Mouse (Mus musculus): ENCODE data around the gene Pfdn6. TPM values are rescaled to one million over a fixed set of nuclear protein-coding genes. Genes with fewer than 3 reads are reported as not detected.

The Pfdn6 gene
- total RNA-seq, 2 experiments from 2014 or later: 89.2 to 96.1 TPM

Other genes with a start within 250 kb of the Pfdn6 start
- 10 to 100 TPM; 81.5 to 82.1 TPM for gene March2, start 221.7 kb downstream of the Pfdn6 start, total RNA-seq (2021)
- 100 to 1,000 TPM; 336 to 350 TPM for gene Rab11b, start 179.8 kb downstream of the Pfdn6 start, total RNA-seq (2021)
- 1 to 10 TPM; 5.2 to 9.1 TPM for gene Angptl4, start 158.5 kb downstream of the Pfdn6 start, total RNA-seq (2021)
- 10 to 100 TPM; 37.9 to 38.2 TPM for gene Kank3, start 129.8 kb downstream of the Pfdn6 start, total RNA-seq (2021)
- 100 to 1,000 TPM; 861 to 875 TPM for gene Rps28, start 115.8 kb downstream of the Pfdn6 start, total RNA-seq (2021)
- 100 to 1,000 TPM; 225 to 228 TPM for gene Ndufa7, start 115.8 kb downstream of the Pfdn6 start, total RNA-seq (2021)
- gene Cd320, start 97.3 kb downstream of the Pfdn6 start, total RNA-seq (2021): 10 to 100 TPM; 24.1 to 26.4 TPM
- gene Gm7029, start 66.5 kb downstream of the Pfdn6 start, total RNA-seq (2021): not detected
- gene Kifc1, start 49.7 kb downstream of the Pfdn6 start, total RNA-seq (2021): 1 to 10 TPM; 3.9 to 7.1 TPM
- gene Platr17, start 35.2 kb downstream of the Pfdn6 start, total RNA-seq (2021): 1 to 10 TPM; 1.2 TPM
- gene Daxx, start 30.9 kb downstream of the Pfdn6 start, total RNA-seq (2021): 10 to 100 TPM; 26.5 to 28.1 TPM
- 10 to 100 TPM; 33.0 to 34.7 TPM for gene Tapbp, start 24.4 kb downstream of the Pfdn6 start, total RNA-seq (2021)
- gene Zbtb22, start 24.4 kb downstream of the Pfdn6 start, total RNA-seq (2021): 10 to 100 TPM; 35.0 to 35.8 TPM
- gene Rgl2, start 10.8 kb downstream of the Pfdn6 start, total RNA-seq (2021): 10 to 100 TPM; 67.1 to 68.4 TPM
- gene Wdr46, start 317 bp upstream of the Pfdn6 start, total RNA-seq (2021): 10 to 100 TPM; 20.5 to 20.9 TPM
- gene B3galt4, start 11.1 kb upstream of the Pfdn6 start, total RNA-seq (2021): 1 to 10 TPM; 5.2 to 9.8 TPM
- gene Vps52, start 15.5 kb upstream of the Pfdn6 start, total RNA-seq (2021): 10 to 100 TPM; 71.3 to 77.5 TPM
- 100 to 1,000 TPM; 440 to 443 TPM for gene Rps18, start 15.7 kb upstream of the Pfdn6 start, total RNA-seq (2021)
- 10 to 100 TPM; 10.6 to 11.8 TPM for gene H2-K1, start 60.0 kb upstream of the Pfdn6 start, total RNA-seq (2021)
- gene Ring1, start 84.3 kb upstream of the Pfdn6 start, total RNA-seq (2021): 10 to 100 TPM; 23.2 to 24.9 TPM
- gene H2-Ke6, start 87.7 kb upstream of the Pfdn6 start, total RNA-seq (2021): 10 to 100 TPM; 29.7 to 32.0 TPM
- gene Slc39a7, start 91.3 kb upstream of the Pfdn6 start, total RNA-seq (2021): 100 to 1,000 TPM in 1 of 2 experiments, 10 to 100 TPM in 1; 90.7 to 101 TPM
- gene Rxrb, start 91.5 kb upstream of the Pfdn6 start, total RNA-seq (2021): 10 to 100 TPM; 74.8 to 78.7 TPM
- 10 to 100 TPM; 12.2 to 14.3 TPM for gene Col11a2, start 99.1 kb upstream of the Pfdn6 start, total RNA-seq (2021)
- gene H2-Oa, start 152.0 kb upstream of the Pfdn6 start, total RNA-seq (2021): under 1 TPM in 1 of 2 experiments, not detected in 1; 0.55 TPM
- 10 to 100 TPM; 26.6 to 27.7 TPM for gene H2-DMa, start 179.2 kb upstream of the Pfdn6 start, total RNA-seq (2021)
- 100 to 1,000 TPM; 266 to 271 TPM for gene Brd2, start 182.3 kb upstream of the Pfdn6 start, total RNA-seq (2021)
- 1 to 10 TPM in 1 of 2 experiments, under 1 TPM in 1; 0.99 to 1.4 TPM for gene H2-DMb2, start 203.0 kb upstream of the Pfdn6 start, total RNA-seq (2021)
- 1 to 10 TPM; 1.2 to 1.8 TPM for gene H2-DMb1, start 212.7 kb upstream of the Pfdn6 start, total RNA-seq (2021)
- 1 to 10 TPM; 2.7 to 3.3 TPM for gene Tap1, start 247.2 kb upstream of the Pfdn6 start, total RNA-seq (2021)
- 1 to 10 TPM in 1 of 2 experiments, under 1 TPM in 1; 0.66 to 2.2 TPM for gene Psmb9, start 247.4 kb upstream of the Pfdn6 start, total RNA-seq (2021)